Mouse (Mus musculus): ENCODE measurements around the gene C1galt1.

The C1galt1 gene

GRCm38 (mm10) chr6:7844802-7845679, at the start of gene C1galt1:
Gene C1galt1 (plus strand): TSS chr6:7844842.
- DNase-seq, result peak; percentile 47

DNA sequence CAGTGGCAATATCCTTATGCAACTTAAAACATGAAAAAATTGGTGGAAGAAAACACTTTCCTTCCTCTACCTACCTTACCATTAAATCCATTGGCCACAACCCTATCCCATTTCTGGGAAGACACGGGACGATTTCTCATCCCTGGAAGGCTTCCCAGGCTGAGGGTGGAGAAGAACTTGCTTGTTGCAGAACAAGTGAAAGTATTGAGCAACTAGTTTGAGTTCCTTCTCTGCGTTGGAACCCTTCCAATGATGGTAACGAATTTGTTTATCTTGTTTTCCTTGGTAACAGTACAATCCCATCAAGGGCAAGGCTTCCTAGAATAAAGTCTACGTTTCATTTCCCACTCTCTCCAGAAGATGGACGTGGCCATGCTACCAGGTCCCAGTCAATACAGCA, 44.7 kb upstream of the C1galt1 start:
- no peak for DNase-seq

- DNase-seq, result no peak
These were observed 40.7 kb upstream of the C1galt1 start for GRCm38 (mm10) chr6:7803765-7804542.

- DNase-seq, result no peak
These were observed 30.5 kb upstream of the C1galt1 start for GRCm38 (mm10) chr6:7814146-7814545.

GRCm38 (mm10) chr6:7816233-7816632, 28.4 kb upstream of the C1galt1 start:
- DNase-seq, result no peak

- DNase-seq, result no peak
These were observed 22.0 kb upstream of the C1galt1 start for GRCm38 (mm10) chr6:7822688-7823087.

DNA sequence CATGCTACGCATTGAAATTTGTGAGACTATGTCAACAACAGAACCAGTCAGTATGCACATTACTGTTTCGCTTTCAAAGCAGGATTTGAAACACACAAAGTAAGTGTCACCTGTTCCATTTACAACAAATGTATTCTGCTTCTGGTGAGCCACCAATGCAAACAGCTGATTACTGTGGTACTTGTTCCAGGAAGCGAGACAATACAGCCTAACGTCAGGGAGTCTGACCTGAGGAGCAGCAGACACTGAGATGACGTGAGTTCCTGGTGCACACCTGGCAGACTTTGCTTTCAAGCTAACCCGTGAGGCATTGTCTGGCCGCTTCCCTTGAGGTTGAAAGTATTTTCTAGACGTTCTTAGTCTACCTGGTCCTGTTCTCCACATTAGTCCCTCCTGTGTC, 13.8 kb upstream of the C1galt1 start:
- no peak for DNase-seq

- DNase-seq, result no peak
These were observed 12.0 kb upstream of the C1galt1 start for GRCm38 (mm10) chr6:7832564-7833175.

DNA sequence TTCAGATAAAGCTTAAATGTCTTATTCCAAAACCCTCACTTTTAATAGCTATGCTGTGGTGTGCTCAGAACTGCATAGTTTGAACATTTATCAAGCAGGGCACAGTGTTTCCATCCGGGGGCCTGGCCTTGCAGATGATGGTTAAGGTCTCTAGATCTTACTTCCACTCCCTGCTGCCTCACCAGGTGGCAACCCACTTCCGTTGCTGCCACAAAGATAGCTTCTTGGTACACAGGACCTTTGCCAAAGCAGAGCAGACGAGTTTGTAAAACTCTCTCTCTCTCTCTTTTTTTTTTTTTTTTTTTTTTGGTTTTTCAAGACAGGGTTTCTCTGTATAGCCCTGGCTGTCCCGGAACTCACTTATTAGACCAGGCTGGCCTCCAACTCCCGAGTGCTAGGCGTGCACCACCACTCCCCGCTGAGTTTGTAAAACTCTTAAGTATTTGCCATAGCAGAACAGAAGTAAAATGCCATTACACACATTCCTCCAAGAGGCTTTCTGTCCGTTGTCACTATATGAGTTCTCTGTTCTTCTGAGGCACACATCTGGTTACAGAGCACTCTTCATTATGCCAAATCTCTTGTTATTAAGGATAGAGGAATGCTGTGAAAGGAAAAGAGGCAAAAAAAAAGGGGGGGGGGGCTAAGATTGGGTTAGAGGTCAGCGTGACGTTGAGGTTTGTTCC, 773 bp upstream of the C1galt1 start:
- no peak for DNase-seq

GRCm38 (mm10) chr6:7844412-7844801, 235 bp upstream of the C1galt1 start:
- DNase-seq, result peak; percentile 97

- DNase-seq, result no peak
These were observed 1.0 kb downstream of the C1galt1 start for GRCm38 (mm10) chr6:7845680-7846017.

- no peak for DNase-seq
These were observed 2.2 kb downstream of the C1galt1 start for GRCm38 (mm10) chr6:7846726-7847439.

GRCm38 (mm10) chr6:7847890-7848508, 3.4 kb downstream of the C1galt1 start:
- peak; percentile 21 for DNase-seq

GRCm38 (mm10) chr6:7848714-7849113, 4.1 kb downstream of the C1galt1 start:
- DNase-seq, result no peak

GRCm38 (mm10) chr6:7851036-7851435, 6.4 kb downstream of the C1galt1 start:
- no peak for DNase-seq

DNA sequence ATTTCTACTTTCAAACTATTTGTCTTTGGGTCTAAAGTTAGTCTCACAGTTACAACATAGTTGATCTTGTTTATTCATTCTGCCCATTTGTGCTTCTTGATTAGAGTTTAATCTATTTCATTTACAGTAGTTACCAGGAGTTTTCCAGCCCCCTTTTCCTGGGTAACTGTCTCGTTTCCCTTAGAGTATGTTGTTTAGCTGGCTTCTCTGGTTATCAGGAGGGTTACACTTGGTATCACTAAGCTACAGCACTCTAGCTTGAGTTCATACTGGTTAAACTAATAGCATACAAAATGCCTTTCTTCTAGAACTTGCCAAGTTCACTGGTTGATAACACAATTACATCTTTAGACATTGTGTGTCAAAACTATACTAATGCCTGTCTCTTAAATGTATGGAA, 8.3 kb downstream of the C1galt1 start:
- DNase-seq, result no peak

DNA sequence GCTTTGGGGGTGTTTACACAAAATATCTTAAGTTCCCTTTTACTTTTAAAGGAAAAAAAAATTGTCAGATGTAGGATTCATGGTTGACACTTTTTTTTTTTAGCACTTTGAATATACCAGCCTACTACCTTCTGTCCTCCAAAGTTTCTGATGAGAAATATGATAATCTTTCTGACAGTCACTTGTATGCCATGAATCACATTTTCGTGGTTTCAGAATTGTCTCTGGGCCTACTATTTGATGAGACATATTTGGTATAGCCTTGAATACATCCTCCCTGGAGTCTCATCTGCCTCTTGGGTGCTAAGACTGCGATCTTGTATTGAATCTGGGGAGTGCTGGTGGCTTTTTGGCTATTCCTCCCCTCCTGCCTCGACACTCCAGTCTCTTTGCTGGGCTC, 8.8 kb downstream of the C1galt1 start:
- DNase-seq, result no peak

DNA sequence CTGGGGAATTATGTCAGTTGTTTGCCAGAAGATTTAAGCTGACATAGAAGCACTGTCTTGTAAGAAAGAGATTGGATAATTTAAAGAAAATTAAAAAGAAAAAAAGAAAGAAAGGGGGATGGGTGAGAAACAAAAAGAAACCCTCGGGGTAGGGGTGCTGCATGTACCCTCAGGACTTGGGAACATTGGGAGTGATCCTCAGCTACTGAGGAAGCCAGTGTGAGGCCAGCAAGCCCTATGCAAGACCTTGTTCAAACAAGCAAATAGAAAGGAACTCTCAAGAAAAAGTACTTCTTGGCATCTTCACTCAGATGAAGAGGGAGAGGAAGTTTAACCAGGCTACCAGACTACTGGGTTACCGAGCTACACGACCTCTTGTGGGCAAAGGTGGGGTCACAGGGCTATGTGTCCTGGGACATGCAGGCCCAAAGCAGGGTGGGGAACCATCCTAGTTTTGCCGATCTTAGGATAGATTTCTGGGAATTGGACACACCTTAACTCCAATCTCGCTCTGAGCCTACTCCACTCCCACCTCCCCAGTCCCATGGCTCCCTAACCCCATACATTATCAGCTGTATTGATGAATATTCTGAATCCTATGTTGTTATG, 12.1 kb downstream of the C1galt1 start:
- no peak for DNase-seq

DNA sequence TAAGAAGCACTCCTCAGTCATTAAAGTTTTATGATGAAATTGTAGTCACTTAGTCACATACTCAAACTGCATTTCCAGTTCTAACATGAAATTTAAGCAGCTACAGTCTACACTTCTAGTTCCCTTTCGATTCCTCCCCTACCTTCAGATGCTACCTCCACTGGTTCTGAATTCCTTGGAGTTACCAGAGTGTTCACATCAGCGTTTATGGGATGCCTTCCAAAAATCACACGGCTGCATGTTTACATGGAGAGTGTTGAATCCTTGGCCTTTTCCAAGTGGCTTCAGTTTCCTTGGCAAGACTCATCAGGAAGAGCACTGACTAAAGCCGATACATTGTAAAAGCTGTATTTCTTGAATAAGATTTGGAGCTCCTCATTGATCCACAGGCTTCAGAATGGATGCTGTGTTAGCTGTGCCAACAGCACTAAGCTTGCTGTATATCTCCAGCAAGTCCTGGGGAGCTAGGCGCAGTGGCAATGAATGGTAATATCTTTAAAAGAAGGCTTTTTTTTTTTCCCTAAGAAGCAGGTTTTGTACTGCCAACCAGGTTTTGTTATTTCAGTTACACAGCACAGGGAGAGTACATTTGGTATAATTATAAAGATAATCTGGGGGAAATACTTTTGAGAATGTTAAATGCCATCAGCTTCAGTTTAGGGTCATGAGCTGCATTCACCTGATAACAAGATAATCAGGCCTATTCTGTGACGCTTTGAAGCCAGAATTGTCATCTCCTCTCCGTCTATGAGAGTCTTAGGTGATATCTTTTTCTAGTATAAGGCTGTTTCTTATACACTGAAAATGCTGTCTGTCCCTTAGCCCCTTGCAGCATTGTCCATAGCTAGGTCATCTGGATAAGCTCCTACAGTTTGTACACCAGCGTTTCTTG, 13.0 kb downstream of the C1galt1 start:
- no peak for DNase-seq

DNA sequence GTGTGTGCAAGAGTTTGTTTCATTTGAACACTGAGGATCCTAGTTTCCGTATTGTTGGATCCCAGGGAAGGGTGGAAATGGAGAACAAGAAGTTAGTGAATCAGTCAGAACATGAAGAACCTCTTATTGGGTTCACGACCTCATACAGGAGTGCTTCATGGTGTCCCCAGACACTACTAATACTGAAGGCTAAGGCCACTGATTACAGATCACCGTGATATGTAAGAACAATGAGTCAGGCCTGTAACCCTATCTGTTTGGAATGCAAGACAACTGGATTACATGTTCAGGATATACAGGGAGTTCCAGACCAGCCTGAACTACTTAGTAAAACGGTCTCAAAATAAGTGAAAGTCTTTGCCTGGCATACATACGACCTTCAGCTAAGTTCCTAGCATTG, 13.9 kb downstream of the C1galt1 start:
- no peak for DNase-seq

- no peak for DNase-seq
These were observed 14.5 kb downstream of the C1galt1 start for GRCm38 (mm10) chr6:7859161-7859560.
